Mouse (Mus musculus) MEL (cell line): Measurements from ENCODE around the gene Snrnp40. TPM values are rescaled to one million over a fixed set of nuclear protein-coding genes. Genes with fewer than 3 reads are reported as not detected.

ENCODE experiments used
- DNase-seq: peaks from one replicate; pipeline ENCODE4 v3.0.0; 2011; ENCODE audit warnings: low read depth, low spot score
- H3K27ac ChIP-seq: 2 replicates; pipeline ENCODE4 v1.5.1; 2012; ENCODE audit warnings: low read depth, mild to moderate bottlenecking, control low read depth, low read length, moderate library complexity; ENCODE audit not compliant: control insufficient read depth
- H3K27me3 ChIP-seq, 2 experiments: fragments of 150-350 bp in 1 of 2; sonication (generic) in 1 of 2; 2 replicates each; pipeline ENCODE4 v1.6.1; 2012; ENCODE audit warnings: low read length in 2 of 2, mild to moderate bottlenecking in 2 of 2, improper control_type of control experiment in 1 of 2, moderate library complexity in 1 of 2; ENCODE audit not compliant: insufficient read depth in 2 of 2, control insufficient read depth in 1 of 2
- H3K36me3 ChIP-seq, 2 experiments: 2 replicates each; pipeline ENCODE4 v1.6.1; 2012 to 2014; ENCODE audit warnings: low read length in 2 of 2, improper control_type of control experiment in 1 of 2, inconsistent platforms in 1 of 2, mild to moderate bottlenecking in 1 of 2; ENCODE audit not compliant: insufficient read depth in 2 of 2, control insufficient read depth in 1 of 2
- H3K4me1 ChIP-seq, 2 experiments: fragments of 150-350 bp in 1 of 2; sonication (generic) in 1 of 2; 2 replicates each; pipeline ENCODE4 v1.6.1; 2012; ENCODE audit warnings: low read length in 2 of 2, improper control_type of control experiment in 1 of 2, mild to moderate bottlenecking in 1 of 2; ENCODE audit not compliant: insufficient read depth in 2 of 2, control insufficient read depth in 1 of 2
- H3K4me3 ChIP-seq, 2 experiments: fragments of 150-350 bp in 1 of 2; sonication (generic) in 1 of 2; 2 replicates each; pipeline ENCODE4 v1.5.1; 2012; ENCODE audit warnings: low read depth in 2 of 2, low read length in 2 of 2, mild to moderate bottlenecking in 2 of 2, moderate library complexity in 2 of 2, control low read depth in 1 of 2, improper control_type of control experiment in 1 of 2; ENCODE audit not compliant: control insufficient read depth in 1 of 2, insufficient read depth in 1 of 2
- H3K79me2 ChIP-seq: 2 replicates; pipeline ENCODE4 v1.6.1; 2012; ENCODE audit warnings: mild to moderate bottlenecking, low read length, moderate library complexity; ENCODE audit not compliant: control insufficient read depth, poor library complexity, insufficient read depth
- H3K9ac ChIP-seq: 2 replicates; pipeline ENCODE4 v1.6.1; 2012; ENCODE audit warnings: low read depth, mild to moderate bottlenecking, control low read depth, low read length, moderate library complexity; ENCODE audit not compliant: control insufficient read depth, poor library complexity, severe bottlenecking
- H3K9me3 ChIP-seq: fragments of 150-350 bp; sonication (generic); replicated peaks from 2 replicates; pipeline ENCODE4 v1.6.1; 2012; ENCODE audit warnings: mild to moderate bottlenecking, low read length, improper control_type of control experiment, moderate library complexity; ENCODE audit not compliant: insufficient read depth
- BHLHE40 ChIP-seq: IDR thresholded peaks from 2 replicates; pipeline ENCODE4 v1.6.1; 2012; ENCODE audit warnings: low read depth, mild to moderate bottlenecking, inconsistent platforms, low read length, improper control_type of control experiment, borderline replicate concordance
- ELF1 ChIP-seq: IDR thresholded peaks from 2 replicates; pipeline ENCODE4 v1.6.1; 2014; ENCODE audit warnings: low read depth, mild to moderate bottlenecking, inconsistent platforms, low read length, improper control_type of control experiment, moderate library complexity
- ETS1 ChIP-seq: IDR thresholded peaks from 2 replicates; pipeline ENCODE4 v1.6.1; 2012; ENCODE audit warnings: low read depth, mild to moderate bottlenecking, inconsistent platforms, low read length, improper control_type of control experiment, moderate library complexity
- GATA1 ChIP-seq: IDR thresholded peaks from 2 replicates; pipeline ENCODE4 v1.6.1; 2011; ENCODE audit warnings: low read depth, low read length, improper control_type of control experiment
- HCFC1 ChIP-seq: IDR thresholded peaks from 2 replicates; pipeline ENCODE4 v1.6.1; 2012; ENCODE audit warnings: low read depth, mild to moderate bottlenecking, inconsistent platforms, low read length, improper control_type of control experiment, moderate library complexity
- MAFK ChIP-seq: IDR thresholded peaks from 2 replicates; pipeline ENCODE4 v1.6.1; 2011; ENCODE audit warnings: low read depth, mild to moderate bottlenecking, low read length, improper control_type of control experiment, borderline replicate concordance
- MAX ChIP-seq: IDR thresholded peaks from 2 replicates; pipeline ENCODE4 v1.6.1; 2011; ENCODE audit warnings: low read length, improper control_type of control experiment
- MAZ ChIP-seq: IDR thresholded peaks from 2 replicates; pipeline ENCODE4 v1.6.1; 2012; ENCODE audit warnings: low read depth, mild to moderate bottlenecking, inconsistent platforms, low read length, improper control_type of control experiment
- MXI1 ChIP-seq: IDR thresholded peaks from 2 replicates; pipeline ENCODE4 v1.6.1; 2011; ENCODE audit warnings: mild to moderate bottlenecking, low read depth, low read length, improper control_type of control experiment
- MYB ChIP-seq: IDR thresholded peaks from 2 replicates; pipeline ENCODE4 v1.6.1; 2011; ENCODE audit warnings: mild to moderate bottlenecking, low read depth, low read length, improper control_type of control experiment
- NELFE ChIP-seq: IDR thresholded peaks from 2 replicates; pipeline ENCODE4 v1.6.1; 2011; ENCODE audit warnings: low read depth, low read length, improper control_type of control experiment
- POLR2A ChIP-seq, 2 experiments: IDR thresholded peaks; 2 replicates each; pipeline ENCODE4 v1.6.1; 2011 to 2012; ENCODE audit warnings: low read length in 2 of 2, mild to moderate bottlenecking in 2 of 2, control low read depth in 1 of 2, improper control_type of control experiment in 1 of 2, low read depth in 1 of 2, moderate library complexity in 1 of 2; ENCODE audit not compliant: control insufficient read depth in 1 of 2, insufficient read depth in 1 of 2, poor library complexity in 1 of 2
- POLR2AphosphoS2 ChIP-seq: IDR thresholded peaks from 2 replicates; pipeline ENCODE4 v1.6.1; 2011; ENCODE audit warnings: low read length, improper control_type of control experiment
- SIN3A ChIP-seq: IDR thresholded peaks from 2 replicates; pipeline ENCODE4 v1.6.1; 2012; ENCODE audit warnings: low read length, improper control_type of control experiment, inconsistent platforms
- SMC3 ChIP-seq: IDR thresholded peaks from 2 replicates; pipeline ENCODE4 v1.6.1; 2011; ENCODE audit warnings: low read depth, low read length, improper control_type of control experiment
- TAL1 ChIP-seq: IDR thresholded peaks from 2 replicates; pipeline ENCODE4 v1.6.1; 2012; ENCODE audit warnings: mild to moderate bottlenecking, inconsistent platforms, low read length, moderate library complexity, mixed read lengths
- TBP ChIP-seq: IDR thresholded peaks from 2 replicates; pipeline ENCODE4 v1.8.0; 2011; ENCODE audit warnings: low read depth, low read length, improper control_type of control experiment
- TCF12 ChIP-seq: IDR thresholded peaks from 2 replicates; pipeline ENCODE4 v1.6.1; 2014; ENCODE audit warnings: low read depth, mild to moderate bottlenecking, inconsistent platforms, low read length, improper control_type of control experiment, moderate library complexity
- UBTF ChIP-seq: IDR thresholded peaks from 2 replicates; pipeline ENCODE4 v1.6.1; 2012; ENCODE audit warnings: low read depth, mild to moderate bottlenecking, inconsistent platforms, low read length, improper control_type of control experiment, moderate library complexity, borderline replicate concordance; ENCODE audit not compliant: insufficient read depth
- ZMIZ1 ChIP-seq: IDR thresholded peaks from 2 replicates; pipeline ENCODE4 v1.6.1; 2012; ENCODE audit warnings: low read depth, mild to moderate bottlenecking, inconsistent platforms, low read length, improper control_type of control experiment, moderate library complexity
- ZNF384 ChIP-seq: IDR thresholded peaks from 2 replicates; pipeline ENCODE4 v1.6.1; 2012; ENCODE audit warnings: low read depth, mild to moderate bottlenecking, inconsistent platforms, low read length, improper control_type of control experiment
- polyA plus RNA-seq, 2 experiments: library from polyadenylated mRNA; stranded (reverse) in 1 of 2; unstranded in 1 of 2; fragments of >175 nt in 1 of 2; fragments of >200 nt in 1 of 2; gene quantifications; 2 replicates each; pipeline versions ENCODE4 v1.2.1 to v1.2.4; 2012; ENCODE audit warnings: low replicate concordance in 2 of 2, low read depth in 1 of 2; ENCODE audit not compliant: insufficient read length in 2 of 2, insufficient read depth in 1 of 2, missing spikeins in 1 of 2
- total RNA-seq: library from RNA; depleted of rRNA; stranded (reverse); fragments of 300-350 nt; gene quantifications from 2 replicates; pipeline ENCODE4 v1.2.3, GENCODE M21; 2012; rRNA removed

Snrnp40 gene
- total RNA-seq (127 and 133 TPM in 2 replicates), polyA plus RNA-seq (100 to 1,000 TPM; 151 to 371 TPM)

DNA sequence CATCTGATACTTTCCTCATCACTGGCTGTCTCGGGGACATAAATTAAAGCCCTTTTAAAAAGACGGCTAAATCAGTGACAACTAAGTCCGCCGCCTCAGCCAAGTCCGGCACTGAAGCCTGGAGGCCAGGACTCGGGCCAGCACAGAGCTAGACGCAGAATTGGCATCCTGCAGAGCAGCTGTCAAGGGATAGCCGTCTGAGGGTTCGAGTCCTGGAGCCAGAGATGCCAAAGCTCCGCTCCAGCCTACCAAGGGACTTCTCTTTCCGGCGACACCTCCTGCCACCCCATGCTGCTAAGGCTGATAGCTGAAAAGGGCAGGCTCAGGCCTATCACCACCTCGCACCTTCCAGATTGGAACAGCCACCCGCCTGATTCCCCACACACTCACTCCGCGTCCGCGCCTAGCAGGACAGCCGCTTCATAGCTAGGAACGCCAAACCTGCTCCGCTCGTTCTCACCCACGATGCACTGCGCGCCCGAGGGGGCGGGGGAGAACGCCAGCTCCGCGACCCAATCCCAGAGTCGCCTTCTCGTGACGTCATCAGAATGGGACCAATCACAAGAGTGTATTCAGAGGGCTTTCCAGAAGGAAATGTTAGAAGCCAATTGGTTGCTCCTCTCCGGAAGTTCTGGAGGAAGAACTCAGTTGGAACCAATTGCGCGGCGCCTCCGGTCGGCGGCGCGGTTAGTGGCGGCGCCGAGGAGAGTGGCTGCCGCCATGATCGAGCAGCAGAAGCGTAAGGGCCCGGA lies at the start of gene Snrnp40, which contains the start of gene Zcchc17:
Gene Snrnp40, plus strand, starts transcription at position 647 of the 752 bp plus-strand sequence.
Gene Zcchc17, minus strand, starts transcription at position 458 of the 752 bp plus-strand sequence.
- Histone ChIP-seq H3K9ac (peak within 1 kb of the TSS; percentile 94), H3K27ac (peak within 1 kb of the TSS; percentile 87), H3K4me3 (peak within 1 kb of the TSS; percentile 92 to 98), H3K9me3 (no peaks in the 10 kb centered on the region), H3K79me2 (peaks cover 37% of the 10 kb centered on the region), H3K27me3 (no peaks in the 10 kb centered on the region), H3K36me3 (peaks cover 1 to 15% of the 10 kb centered on the region in 2 experiments), H3K4me1 (peaks cover 0 to 18% of the 10 kb centered on the region in 2 experiments; a peak in 3 of 4 replicates)
- peak; percentile 99 for DNase-seq
- TF ChIP-seq ZNF384 = no peak
- TF ChIP-seq ELF1 = peak; percentile 57; the same call in 1 of the 2 replicates
- peak; percentile 63; the same call in 1 of the 2 replicates for TF ChIP-seq ZMIZ1
- peak; percentile 87 for TF ChIP-seq HCFC1
- TF ChIP-seq TBP = peak; percentile 70
- peak; percentile 84 for TF ChIP-seq NELFE
- peak; percentile 84 for TF ChIP-seq SIN3A
- TF ChIP-seq TAL1 = peak; percentile 45; the same call in 1 of the 2 replicates
- TF ChIP-seq MXI1 = peak; percentile 76; the same call in 1 of the 2 replicates
- peak; percentile 79 to 95 for TF ChIP-seq POLR2A (IDR thresholded peaks at IDR 0.05; ENCODE audit: control insufficient read depth in 1 of 2, insufficient read depth in 1 of 2, low read depth in 1 of 2, low read length in 2 of 2, poor library complexity in 1 of 2)
- no peak for TF ChIP-seq TCF12
- TF ChIP-seq UBTF = 0 out of 2 replicates have a peak, but pooled peaks have one; percentile 54
- TF ChIP-seq ETS1 = 0 out of 2 replicates have a peak, but pooled peaks have one; percentile 18
- no peak for TF ChIP-seq GATA1
- 0 out of 2 replicates have a peak, but pooled peaks have one; percentile 44 for TF ChIP-seq MAZ
- peak; percentile 59; the same call in 1 of the 2 replicates for TF ChIP-seq MAX
- 0 out of 2 replicates have a peak, but pooled peaks have one; percentile 25 for TF ChIP-seq MYB
- no peak for TF ChIP-seq BHLHE40
- TF ChIP-seq SMC3 = no peak
- peak; percentile 86 for TF ChIP-seq POLR2AphosphoS2
- TF ChIP-seq MAFK = no peak
